Mouse (Mus musculus): ENCODE results near the gene Scn10a.

DNA sequence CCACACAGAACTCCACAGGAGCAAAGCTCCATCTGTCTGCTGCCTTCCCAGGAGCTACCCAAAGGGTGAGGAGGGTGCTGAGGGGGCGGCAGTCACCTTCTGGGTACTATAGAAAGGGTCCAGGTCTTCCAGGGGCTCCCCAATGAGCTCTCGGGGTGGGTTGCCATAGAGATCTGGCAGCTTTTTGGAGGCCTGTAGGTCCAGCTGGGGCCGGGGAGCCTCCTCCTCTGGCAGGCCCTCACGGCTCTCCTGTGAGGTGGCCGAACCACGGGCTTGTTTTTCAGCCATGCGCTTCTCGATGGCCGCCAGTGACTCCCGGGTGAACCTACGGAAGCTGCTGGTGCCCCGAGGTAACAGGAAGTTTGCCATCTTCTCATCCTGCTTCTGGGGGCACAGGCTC, 156.9 kb downstream of the Scn10a start:
- TF ChIP-seq CTCF (IDR thresholded peaks at IDR 0.05; ENCODE audit: control insufficient read depth, insufficient read depth, low read length) (no peak), POLR2A (IDR thresholded peaks at IDR 0.05; ENCODE audit: borderline replicate concordance, control insufficient read depth, low read depth, low read length) (no peak)
